Mouse (Mus musculus): Measurements from ENCODE around the gene Capn9.

DNA sequence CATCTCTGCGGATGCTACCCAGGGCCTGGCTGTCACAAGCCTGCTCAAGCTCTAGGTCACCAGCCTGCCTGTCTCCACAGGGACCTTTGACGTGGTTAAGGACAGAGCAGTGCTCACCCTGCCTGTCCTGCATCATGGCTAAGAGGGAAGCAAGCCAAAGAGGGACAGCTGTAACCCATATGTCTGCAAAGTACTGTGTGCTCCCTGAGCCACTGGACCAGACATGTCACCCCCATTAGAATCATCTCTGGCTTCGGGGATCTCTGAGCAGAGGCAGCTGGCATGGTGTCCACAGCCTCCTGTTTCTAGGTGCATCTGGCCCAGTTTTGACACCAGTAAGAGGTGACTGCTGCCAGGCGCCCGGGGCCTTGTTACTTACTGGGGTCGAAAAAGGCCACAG lies 54.6 kb downstream of the Capn9 start:
- no peak for TF ChIP-seq CTCF (IDR thresholded peaks at IDR 0.05; ENCODE audit: insufficient read depth, low read length)
- TF ChIP-seq POLR2A (IDR thresholded peaks at IDR 0.05; ENCODE audit: borderline replicate concordance, extremely low read depth, low read depth, low read length), result no peak

Measured in lung, adult 2 months (tissue).